Mouse (Mus musculus): ENCODE results near the gene Tdrd5.
"Not testable (repeated sequence)": the region's sequence is repeated elsewhere in the genome, so short reads cannot be mapped to it uniquely, and the experiment has no call there.

DNA sequence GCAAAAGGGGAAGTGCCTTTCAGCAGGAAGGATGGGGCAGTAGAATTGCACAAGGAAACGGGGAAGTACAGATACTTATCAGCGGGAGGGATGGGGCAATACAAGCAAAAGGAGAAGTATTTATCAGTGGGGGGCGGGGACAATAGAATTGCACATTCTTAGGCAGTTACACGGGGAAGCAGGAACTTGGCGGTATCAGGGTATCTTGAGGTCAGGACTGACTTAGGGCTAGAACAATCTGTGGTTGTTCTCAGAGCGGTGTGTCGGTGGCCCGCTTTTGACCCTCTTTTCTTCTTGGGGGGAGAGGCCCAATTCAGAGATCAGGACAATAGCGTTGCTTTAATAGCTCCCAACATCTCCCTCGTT is 14.3 kb downstream of the Tdrd5 start:
- TF ChIP-seq CTCF (IDR thresholded peaks at IDR 0.05; ENCODE audit: extremely low read depth, insufficient read length, insufficient replicate concordance, low read depth, low read length); POLR2A (IDR thresholded peaks at IDR 0.05; ENCODE audit: low read depth, low read length): not testable (repeated sequence)

Measured in small intestine, adult 2 months (tissue).